Mouse (Mus musculus) macrophage (primary cell): Measurements from ENCODE around the gene Dnm3. TPM values are rescaled to one million over a fixed set of nuclear protein-coding genes. Genes with fewer than 3 reads are reported as not detected.
A peak's percentile ranks its signal among the peaks of the same experiment; 100 is the strongest.

Experiments
- H3K27ac ChIP-seq: fragments of 350-480 bp; formaldehyde crosslinking; 2 replicates; pipeline ENCODE4 v1.9.0; 2021
- H3K36me3 ChIP-seq: fragments of 350-480 bp; formaldehyde crosslinking; 2 replicates; pipeline ENCODE4 v1.9.0; 2021; ENCODE audit errors: inconsistent target
- H3K4me3 ChIP-seq: fragments of 350-480 bp; formaldehyde crosslinking; 2 replicates; pipeline ENCODE4 v1.9.0; 2021; ENCODE audit errors: inconsistent target
- H3K79me2 ChIP-seq: fragments of 350-480 bp; formaldehyde crosslinking; 2 replicates; pipeline ENCODE4 v1.9.0; 2021; ENCODE audit errors: inconsistent target
- WGBS: methylation state at CpG from one replicate; pipeline ENCODE4 v1.1.7; 2026; ENCODE audit warnings: inconsistent platforms; ENCODE audit not compliant: missing documents; 5-methylcytosine and 5-hydroxymethylcytosine counted together
- polyA plus RNA-seq: library from polyadenylated mRNA; stranded (reverse); fragments of 250-400 nt; gene quantifications from 3 replicates; pipeline ENCODE4 v1.2.4, GENCODE M21; 2018; ENCODE audit warnings: inconsistent platforms

Dnm3 gene
- polyA plus RNA-seq, 1 experiment from 2014 or later = not detected

- Histone ChIP-seq H3K79me2 (no peaks in the 10 kb centered on the region), H3K36me3 (no peaks in the 10 kb centered on the region), H3K27ac (no peak overlapping the region), H3K4me3 (no peak overlapping the region)
- WGBS = 94% methylated on average over 8 of the region's 8 CpGs
Observed at GRCm38 (mm10) chr1:162015247-162015862, 462.5 kb downstream of the Dnm3 start.

GRCm38 (mm10) chr1:162013561-162013960, 464.3 kb downstream of the Dnm3 start:
- H3K4me3 ChIP-seq = no peak overlapping the region
- 69% methylated on average over 4 of the region's 4 CpGs for WGBS
- H3K79me2 ChIP-seq = no peaks in the 10 kb centered on the region
- no peaks in the 10 kb centered on the region for H3K36me3 ChIP-seq
- H3K27ac ChIP-seq = no peak overlapping the region

GRCm38 (mm10) chr1:162011523-162012245, 466.1 kb downstream of the Dnm3 start:
- 46% methylated on average over 16 of the region's 16 CpGs for WGBS
- no peak overlapping the region for H3K27ac ChIP-seq
- H3K4me3 ChIP-seq = no peak overlapping the region
- H3K79me2 ChIP-seq = no peaks in the 10 kb centered on the region
- no peaks in the 10 kb centered on the region for H3K36me3 ChIP-seq

GRCm38 (mm10) chr1:162009086-162009485, 468.7 kb downstream of the Dnm3 start:
- Histone ChIP-seq H3K36me3 (no peaks in the 10 kb centered on the region), H3K4me3 (no peak overlapping the region), H3K27ac (no peak overlapping the region), H3K79me2 (no peaks in the 10 kb centered on the region)
- 94% methylated on average over 8 of the region's 8 CpGs for WGBS

GRCm38 (mm10) chr1:162008631-162009067, 469.2 kb downstream of the Dnm3 start:
- no peaks in the 10 kb centered on the region for H3K79me2 ChIP-seq
- H3K27ac ChIP-seq = no peak overlapping the region
- no peak overlapping the region for H3K4me3 ChIP-seq
- H3K36me3 ChIP-seq = no peaks in the 10 kb centered on the region
- 79% methylated on average over 8 of the region's 8 CpGs for WGBS

- WGBS = 87% methylated on average over 4 of the region's 4 CpGs
- Histone ChIP-seq H3K79me2 (no peaks in the 10 kb centered on the region), H3K36me3 (no peaks in the 10 kb centered on the region), H3K27ac (no peak overlapping the region), H3K4me3 (no peak overlapping the region)
Observed at GRCm38 (mm10) chr1:162008208-162008607, 469.6 kb downstream of the Dnm3 start.

GRCm38 (mm10) chr1:162006109-162006508, 471.7 kb downstream of the Dnm3 start:
- WGBS = 42% methylated on average over 9 of the region's 9 CpGs
- Histone ChIP-seq H3K27ac (no peak overlapping the region), H3K79me2 (no peaks in the 10 kb centered on the region), H3K4me3 (no peak overlapping the region), H3K36me3 (no peaks in the 10 kb centered on the region)

- Histone ChIP-seq H3K79me2 (no peaks in the 10 kb centered on the region), H3K36me3 (no peaks in the 10 kb centered on the region), H3K4me3 (peak overlapping the region; percentile 8; the same call in 1 of the 2 replicates), H3K27ac (peak overlapping the region; percentile 55)
- 27% methylated on average over 23 of the region's 23 CpGs for WGBS
Observed at GRCm38 (mm10) chr1:162004821-162005770, 472.7 kb downstream of the Dnm3 start.

GRCm38 (mm10) chr1:162004518-162004780, 473.4 kb downstream of the Dnm3 start:
- no peaks in the 10 kb centered on the region for H3K36me3 ChIP-seq
- no peak overlapping the region for H3K4me3 ChIP-seq
- H3K27ac ChIP-seq = no peak overlapping the region
- 48% methylated on average over 7 of the region's 7 CpGs for WGBS
- no peaks in the 10 kb centered on the region for H3K79me2 ChIP-seq

GRCm38 (mm10) chr1:162003729-162004517, 473.9 kb downstream of the Dnm3 start:
- Histone ChIP-seq H3K27ac (no peak overlapping the region), H3K36me3 (no peaks in the 10 kb centered on the region), H3K79me2 (no peaks in the 10 kb centered on the region), H3K4me3 (no peak overlapping the region)
- 74% methylated on average over 14 of the region's 14 CpGs for WGBS

- Histone ChIP-seq H3K4me3 (no peak overlapping the region), H3K79me2 (no peaks in the 10 kb centered on the region), H3K27ac (no peak overlapping the region), H3K36me3 (no peaks in the 10 kb centered on the region)
- WGBS = 88% methylated on average over 7 of the region's 8 CpGs
Observed at GRCm38 (mm10) chr1:162001328-162001727, 476.5 kb downstream of the Dnm3 start.

- WGBS = 16% methylated on average over 4 of the region's 4 CpGs
- Histone ChIP-seq H3K36me3 (no peaks in the 10 kb centered on the region), H3K79me2 (no peaks in the 10 kb centered on the region), H3K27ac (peak overlapping the region; percentile 82), H3K4me3 (no peak overlapping the region)
Observed at GRCm38 (mm10) chr1:161999882-162000371, 477.9 kb downstream of the Dnm3 start.

- Histone ChIP-seq H3K79me2 (no peaks in the 10 kb centered on the region), H3K36me3 (no peaks in the 10 kb centered on the region), H3K4me3 (no peak overlapping the region), H3K27ac (peak overlapping the region; percentile 82)
- 36% methylated on average over 5 of the region's 5 CpGs for WGBS
Observed at GRCm38 (mm10) chr1:161999338-161999737, 478.5 kb downstream of the Dnm3 start.

- H3K27ac ChIP-seq = peak overlapping the region; percentile 82
- no peaks in the 10 kb centered on the region for H3K36me3 ChIP-seq
- WGBS = 3% methylated on average over 4 of the region's 4 CpGs
- no peak overlapping the region; the same call in 1 of the 2 replicates for H3K4me3 ChIP-seq
- no peaks in the 10 kb centered on the region for H3K79me2 ChIP-seq
Observed at GRCm38 (mm10) chr1:161998781-161999180, 479.1 kb downstream of the Dnm3 start.
